Mouse (Mus musculus) left cerebral cortex, postnatal 14 days (tissue): ENCODE measurements around the gene Desi1. TPM values are rescaled to one million over a fixed set of nuclear protein-coding genes. Genes with fewer than 3 reads are reported as not detected.

ENCODE experiments used
- DNase-seq, 2 experiments: peaks; one replicate each; pipeline ENCODE4 v3.0.0; 2021 to 2022; ENCODE audit warnings: low spot score in 2 of 2, mixed read lengths in 1 of 2
- intact Hi-C: fragments of 180-260 bp; cut with DNase I; formaldehyde crosslinking; loops from one replicate; pipeline ENCODE4 v1.15.1; 2025
- total RNA-seq, 2 experiments: library from RNA; stranded (reverse); gene quantifications; 2 replicates each; pipeline ENCODE4 v1.2.3; 2021

The Desi1 gene
- total RNA-seq, 2 experiments from 2014 or later = 103 to 117 TPM

GRCm38 (mm10) chr15:81949476-81950131 is 84.1 kb downstream of the Desi1 start:
- DNase-seq = no peak
- intact Hi-C loops = no loop called here

GRCm38 (mm10) chr15:81949076-81949475 is 84.6 kb downstream of the Desi1 start:
- intact Hi-C loops = no loop called here

GRCm38 (mm10) chr15:81943176-81943749 is 90.4 kb downstream of the Desi1 start:
- intact Hi-C loops = no loop called here

More at GRCm38 (mm10) chr15:81949076-81949475, 84.6 kb downstream of the Desi1 start:
- no peak for DNase-seq

More at GRCm38 (mm10) chr15:81943176-81943749, 90.4 kb downstream of the Desi1 start:
- no peak for DNase-seq

Other genes with a start within 250 kb of the Desi1 start
- gene Tef, start 231.4 kb downstream of the Desi1 start, total RNA-seq = 100 to 1,000 TPM; 188 to 210 TPM
- 10 to 100 TPM; 25.8 to 31.8 TPM for gene Tob2, start 175.1 kb downstream of the Desi1 start, total RNA-seq
- gene Phf5a, start 162.0 kb downstream of the Desi1 start, total RNA-seq = 10 to 100 TPM; 31.8 to 39.8 TPM
- gene Aco2, start 161.6 kb downstream of the Desi1 start, total RNA-seq = 100 to 1,000 TPM; 445 to 467 TPM
- 10 to 100 TPM; 52.8 to 53.9 TPM for gene Polr3h, start 107.6 kb downstream of the Desi1 start, total RNA-seq
- 100 to 1,000 TPM; 109 to 112 TPM for gene Csdc2, start 97.1 kb downstream of the Desi1 start, total RNA-seq
- 100 to 1,000 TPM; 190 to 201 TPM for gene Pmm1, start 72.9 kb downstream of the Desi1 start, total RNA-seq
- not detected for gene 1700029P11Rik, start 53.3 kb downstream of the Desi1 start, total RNA-seq
- gene Xrcc6, start 46.0 kb downstream of the Desi1 start, total RNA-seq = 10 to 100 TPM; 18.7 to 23.9 TPM
- gene Snu13, start 13.7 kb upstream of the Desi1 start, total RNA-seq = 100 to 1,000 TPM in 1 of 2 experiments, 10 to 100 TPM in 1; 91.1 to 102 TPM
- gene 4930407I10Rik, start 25.3 kb upstream of the Desi1 start, total RNA-seq = not detected
- gene Mei1, start 36.1 kb upstream of the Desi1 start, total RNA-seq = under 1 TPM; 0.72 to 0.79 TPM
- gene Ccdc134, start 94.1 kb upstream of the Desi1 start, total RNA-seq = 10 to 100 TPM; 10.1 to 12.9 TPM
- gene Srebf2, start 113.3 kb upstream of the Desi1 start, total RNA-seq = 100 to 1,000 TPM; 173 to 195 TPM
- 1 to 10 TPM; 4.1 to 4.7 TPM for gene Shisa8, start 179.0 kb upstream of the Desi1 start, total RNA-seq
- under 1 TPM; 0.27 to 0.35 TPM for gene Tnfrsf13c, start 190.5 kb upstream of the Desi1 start, total RNA-seq
- 1 to 10 TPM; 3.3 to 5.0 TPM for gene Cenpm, start 210.9 kb upstream of the Desi1 start, total RNA-seq
- gene 1500009C09Rik, start 218.5 kb upstream of the Desi1 start, total RNA-seq = 100 to 1,000 TPM; 104 TPM
- 100 to 1,000 TPM; 428 to 442 TPM for gene Sept3, start 241.0 kb upstream of the Desi1 start, total RNA-seq